Mouse (Mus musculus): ENCODE results near the gene Inpp5f. TPM values are rescaled to one million over a fixed set of nuclear protein-coding genes. Genes with fewer than 3 reads are reported as not detected.
"Not testable (repeated sequence)": the region's sequence is repeated elsewhere in the genome, so short reads cannot be mapped to it uniquely, and the experiment has no call there.

The Inpp5f gene
- polyA plus RNA-seq, 1 experiment = 3.6 TPM

DNA sequence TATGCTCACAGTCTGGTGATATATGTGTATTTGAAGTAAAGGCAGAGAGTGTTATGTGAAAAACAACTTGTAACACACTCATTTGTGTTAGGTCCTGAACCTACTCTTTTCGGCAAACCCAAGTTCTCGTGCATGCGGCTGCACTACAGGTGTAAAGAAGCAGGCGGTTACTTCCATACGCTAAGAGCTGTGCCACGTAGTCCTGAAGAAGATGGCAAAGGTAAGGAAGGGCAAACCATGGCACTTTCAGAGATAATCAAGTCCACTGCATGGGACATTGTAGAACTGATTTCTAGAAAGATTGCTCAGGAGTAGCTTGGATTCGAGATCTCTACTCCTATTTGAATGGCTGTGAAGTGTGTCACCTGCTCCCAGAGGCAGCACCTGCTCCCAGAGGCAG lies 81.0 kb downstream of the Inpp5f start:
- peak; percentile 31 for TF ChIP-seq POLR2AphosphoS2 (IDR thresholded peaks at IDR 0.05; ENCODE audit: insufficient read length, low read depth)
- TF ChIP-seq MAX (IDR thresholded peaks at IDR 0.05; ENCODE audit: low read depth) = no peak
- H3K4me3 ChIP-seq = no peak overlapping the region
- H3K36me3 ChIP-seq (ENCODE audit: control insufficient read depth, insufficient read depth) = peaks cover 18% of the 10 kb centered on the region
- no peak overlapping the region for H3K4me2 ChIP-seq (ENCODE audit: low read depth)
- no peak overlapping the region for H3ac ChIP-seq (ENCODE audit: control insufficient read depth, insufficient read length)
- no peaks in the 10 kb centered on the region for H3K27me3 ChIP-seq (ENCODE audit: control insufficient read depth, insufficient read depth, insufficient read length)
- H3K79me2 ChIP-seq (ENCODE audit: control insufficient read depth, insufficient read depth) = no peaks in the 10 kb centered on the region

DNA sequence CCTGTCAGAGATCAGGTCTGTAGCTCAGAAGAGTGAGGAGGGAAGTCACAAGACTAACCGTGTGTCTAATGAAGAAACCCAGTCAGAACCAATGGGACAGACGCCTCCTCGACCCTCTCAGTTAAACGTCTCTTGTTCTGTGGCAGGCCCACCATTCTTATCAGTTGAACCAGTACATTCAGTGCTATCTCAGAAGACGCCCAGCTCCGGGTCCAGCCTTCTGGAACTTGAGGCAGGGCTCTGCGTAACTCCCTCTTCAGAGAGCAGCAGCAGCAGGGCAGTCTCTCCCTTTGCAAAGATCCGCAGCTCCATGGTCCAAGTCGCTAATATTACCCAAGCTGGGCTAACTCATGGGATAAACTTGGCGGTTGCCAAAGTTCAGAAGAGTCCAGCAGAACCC lies 83.7 kb downstream of the Inpp5f start:
- H3ac ChIP-seq (ENCODE audit: control insufficient read depth, insufficient read length) = no peak overlapping the region
- H3K4me3 ChIP-seq = no peak overlapping the region
- peaks cover 27% of the 10 kb centered on the region for H3K36me3 ChIP-seq (ENCODE audit: control insufficient read depth, insufficient read depth)
- TF ChIP-seq REST (IDR thresholded peaks at IDR 0.05; ENCODE audit: insufficient read depth, insufficient read length) = no peak
- no peak for TF ChIP-seq USF1 (IDR thresholded peaks at IDR 0.05; ENCODE audit: low read depth)
- TF ChIP-seq MAX (IDR thresholded peaks at IDR 0.05; ENCODE audit: low read depth) = no peak
- no peak for TF ChIP-seq E2F4 (IDR thresholded peaks at IDR 0.05; ENCODE audit: insufficient read depth)
- no peak for TF ChIP-seq TCF3 (IDR thresholded peaks at IDR 0.05; ENCODE audit: insufficient read length, low read depth)
- no peak for TF ChIP-seq SRF (IDR thresholded peaks at IDR 0.05; ENCODE audit: control insufficient read depth, insufficient read length, low read depth)
- no peak for TF ChIP-seq TCF12 (IDR thresholded peaks at IDR 0.05; ENCODE audit: insufficient read depth, poor library complexity, severe bottlenecking)
- TF ChIP-seq POLR2AphosphoS2 (IDR thresholded peaks at IDR 0.05; ENCODE audit: insufficient read length, low read depth) = no peak
- TF ChIP-seq MYOD1 (IDR thresholded peaks at IDR 0.05; ENCODE audit: control insufficient read depth in 1 of 3, insufficient read length in 2 of 3, low read depth in 2 of 3) = no peak
- TF ChIP-seq POLR2A (IDR thresholded peaks at IDR 0.05; ENCODE audit: insufficient read length, low read depth) = no peak
- no peak for TF ChIP-seq CEBPB (IDR thresholded peaks at IDR 0.05; ENCODE audit: insufficient read depth, poor library complexity, severe bottlenecking)
- TF ChIP-seq MYOG (IDR thresholded peaks at IDR 0.05; ENCODE audit: control insufficient read depth in 1 of 3, insufficient read depth in 1 of 3, insufficient read length in 2 of 3, low read depth in 2 of 3) = no peak
- H3K79me2 ChIP-seq (ENCODE audit: control insufficient read depth, insufficient read depth) = no peaks in the 10 kb centered on the region
- no peak overlapping the region for H3K4me2 ChIP-seq (ENCODE audit: low read depth)
- no peaks in the 10 kb centered on the region for H3K27me3 ChIP-seq (ENCODE audit: control insufficient read depth, insufficient read depth, insufficient read length)

DNA sequence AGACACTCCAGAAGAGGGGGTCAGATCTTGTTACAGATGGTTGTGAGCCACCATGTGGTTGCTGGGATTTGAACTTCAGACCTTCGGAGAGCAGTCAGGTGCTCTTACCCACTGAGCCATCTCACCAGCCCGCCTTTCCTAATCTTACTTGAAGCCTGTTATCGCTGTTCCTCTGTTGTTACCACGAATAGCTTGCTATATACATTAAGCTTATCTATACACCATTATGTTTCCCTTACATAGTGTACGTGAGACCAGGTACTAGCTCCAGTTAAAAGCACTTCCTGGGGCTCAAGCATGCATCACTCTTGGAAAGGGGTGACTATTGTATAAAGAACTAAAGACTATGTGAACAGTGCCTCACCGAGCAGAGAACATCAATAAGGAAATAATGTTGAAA lies 88.8 kb downstream of the Inpp5f start:
- H3K36me3 ChIP-seq (ENCODE audit: control insufficient read depth, insufficient read depth) = peaks cover 28% of the 10 kb centered on the region
- H3K4me3 ChIP-seq; H3K27me3 ChIP-seq (ENCODE audit: control insufficient read depth, insufficient read depth, insufficient read length); H3K4me2 ChIP-seq (ENCODE audit: low read depth); H3K79me2 ChIP-seq (ENCODE audit: control insufficient read depth, insufficient read depth); H3ac ChIP-seq (ENCODE audit: control insufficient read depth, insufficient read length): not testable (repeated sequence)

DNA sequence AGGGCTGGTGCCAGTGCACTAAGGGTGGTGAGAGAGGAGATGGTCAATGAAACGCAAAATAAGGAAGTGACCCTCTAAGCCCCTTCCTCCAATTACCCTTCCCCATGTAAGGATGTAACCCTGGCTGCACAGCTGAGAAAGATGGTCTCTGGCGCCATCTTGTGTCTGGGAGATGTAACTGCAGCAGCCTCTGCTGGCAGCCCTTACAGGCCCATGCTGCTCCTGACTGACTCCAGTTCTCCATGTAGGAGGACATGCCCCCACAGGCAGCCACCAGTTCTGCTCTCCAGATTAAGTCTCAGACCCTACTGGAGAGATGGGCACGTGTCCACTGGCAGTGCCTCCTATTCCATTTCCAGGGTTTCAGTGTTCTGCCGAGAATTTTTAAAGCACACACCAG lies 94.6 kb downstream of the Inpp5f start:
- Histone ChIP-seq H3K4me3 (no peak overlapping the region), H3K36me3 (ENCODE audit: control insufficient read depth, insufficient read depth) (peaks cover 28% of the 10 kb centered on the region), H3K4me2 (ENCODE audit: low read depth) (no peak overlapping the region), H3K79me2 (ENCODE audit: control insufficient read depth, insufficient read depth) (no peaks in the 10 kb centered on the region), H3ac (ENCODE audit: control insufficient read depth, insufficient read length) (no peak overlapping the region), H3K27me3 (ENCODE audit: control insufficient read depth, insufficient read depth, insufficient read length) (no peaks in the 10 kb centered on the region)
- no peak for TF ChIP-seq SRF (IDR thresholded peaks at IDR 0.05; ENCODE audit: control insufficient read depth, insufficient read length, low read depth)
- no peak for TF ChIP-seq POLR2A (IDR thresholded peaks at IDR 0.05; ENCODE audit: insufficient read length, low read depth)
- no peak for TF ChIP-seq CEBPB (IDR thresholded peaks at IDR 0.05; ENCODE audit: insufficient read depth, poor library complexity, severe bottlenecking)
- TF ChIP-seq USF1 (IDR thresholded peaks at IDR 0.05; ENCODE audit: low read depth) = no peak
- TF ChIP-seq MAX (IDR thresholded peaks at IDR 0.05; ENCODE audit: low read depth) = no peak
- TF ChIP-seq TCF3 (IDR thresholded peaks at IDR 0.05; ENCODE audit: insufficient read length, low read depth) = no peak
- TF ChIP-seq MYOG (IDR thresholded peaks at IDR 0.05; ENCODE audit: control insufficient read depth in 1 of 3, insufficient read depth in 1 of 3, insufficient read length in 2 of 3, low read depth in 2 of 3) = no peak
- TF ChIP-seq MYOD1 (IDR thresholded peaks at IDR 0.05; ENCODE audit: control insufficient read depth in 1 of 3, insufficient read length in 2 of 3, low read depth in 2 of 3) = no peak
- TF ChIP-seq REST (IDR thresholded peaks at IDR 0.05; ENCODE audit: insufficient read depth, insufficient read length) = no peak
- no peak for TF ChIP-seq POLR2AphosphoS2 (IDR thresholded peaks at IDR 0.05; ENCODE audit: insufficient read length, low read depth)
- TF ChIP-seq TCF12 (IDR thresholded peaks at IDR 0.05; ENCODE audit: insufficient read depth, poor library complexity, severe bottlenecking) = no peak
- no peak for TF ChIP-seq E2F4 (IDR thresholded peaks at IDR 0.05; ENCODE audit: insufficient read depth)

DNA sequence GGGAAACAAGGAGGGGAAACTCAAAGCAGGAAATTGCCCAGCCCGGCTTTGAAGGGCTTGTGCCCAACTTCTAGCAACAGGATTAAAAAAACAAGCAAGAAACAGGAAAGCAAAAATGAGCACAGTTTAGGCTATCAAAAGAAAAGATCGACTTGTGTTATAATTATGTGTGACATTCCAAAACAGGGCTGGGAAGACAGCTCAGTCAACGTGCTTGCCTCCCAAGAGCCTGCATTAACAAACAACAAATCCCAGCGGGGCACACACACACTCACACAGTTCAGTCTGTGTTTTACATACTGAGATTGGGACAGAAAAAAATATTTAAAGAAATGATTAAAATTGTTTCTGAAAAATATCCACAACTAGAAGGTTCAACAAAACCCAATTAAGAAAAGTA lies 106.9 kb downstream of the Inpp5f start:
- Histone ChIP-seq H3ac (ENCODE audit: control insufficient read depth, insufficient read length) (no peak overlapping the region), H3K4me2 (ENCODE audit: low read depth) (no peak overlapping the region)

More for the DNA sequence above, 106.9 kb downstream of the Inpp5f start:
- TF ChIP-seq MYOG (IDR thresholded peaks at IDR 0.05; ENCODE audit: control insufficient read depth in 1 of 3, insufficient read depth in 1 of 3, insufficient read length in 2 of 3, low read depth in 2 of 3) = no peak
- TF ChIP-seq TCF3 (IDR thresholded peaks at IDR 0.05; ENCODE audit: insufficient read length, low read depth) = no peak
- no peak for TF ChIP-seq REST (IDR thresholded peaks at IDR 0.05; ENCODE audit: insufficient read depth, insufficient read length)
- no peak for TF ChIP-seq MYOD1 (IDR thresholded peaks at IDR 0.05; ENCODE audit: control insufficient read depth in 1 of 3, insufficient read length in 2 of 3, low read depth in 2 of 3)
- no peak for TF ChIP-seq E2F4 (IDR thresholded peaks at IDR 0.05; ENCODE audit: insufficient read depth)
- no peak for TF ChIP-seq SRF (IDR thresholded peaks at IDR 0.05; ENCODE audit: control insufficient read depth, insufficient read length, low read depth)
- TF ChIP-seq MAX (IDR thresholded peaks at IDR 0.05; ENCODE audit: low read depth) = no peak
- no peak for TF ChIP-seq CEBPB (IDR thresholded peaks at IDR 0.05; ENCODE audit: insufficient read depth, poor library complexity, severe bottlenecking)
- TF ChIP-seq POLR2A (IDR thresholded peaks at IDR 0.05; ENCODE audit: insufficient read length, low read depth) = no peak
- TF ChIP-seq TCF12 (IDR thresholded peaks at IDR 0.05; ENCODE audit: insufficient read depth, poor library complexity, severe bottlenecking) = no peak
- TF ChIP-seq USF1 (IDR thresholded peaks at IDR 0.05; ENCODE audit: low read depth) = no peak
- TF ChIP-seq POLR2AphosphoS2 (IDR thresholded peaks at IDR 0.05; ENCODE audit: insufficient read length, low read depth) = no peak
- Histone ChIP-seq H3K27me3 (ENCODE audit: control insufficient read depth, insufficient read depth, insufficient read length) (no peaks in the 10 kb centered on the region), H3K36me3 (ENCODE audit: control insufficient read depth, insufficient read depth) (peaks cover 32% of the 10 kb centered on the region), H3K79me2 (ENCODE audit: control insufficient read depth, insufficient read depth) (no peaks in the 10 kb centered on the region), H3K4me3 (no peak overlapping the region)

All from myocyte (in vitro differentiated cells).